Mouse (Mus musculus) lung, embryonic 14.5 days (tissue): ENCODE measurements at regions not wholly inside any gene's neighbourhood (a gene's known extent, or its start where the extent isn't known, plus 50 kb on each side); places are given as distances from the start of the nearest gene placed in this dataset.

Experiments
- ATAC-seq: fragments of 200-750 bp; cut with Nextera tagmentation; 2 replicates; pipeline ENCODE4 v1.8.0; 2017; ENCODE audit warnings: mild to moderate bottlenecking, moderate TSS enrichment, moderate library complexity; ENCODE audit not compliant: insufficient read depth
- DNase-seq: peaks from one replicate; pipeline ENCODE4 v3.0.0-alpha.2; 2015
- H3K27ac ChIP-seq: fragments of 300-500 bp; sonication (generic); 2 replicates; pipeline ENCODE4 v1.5.1; 2014; ENCODE audit warnings: low read depth, mild to moderate bottlenecking, moderate library complexity
- H3K27me3 ChIP-seq: fragments of 300-500 bp; sonication (generic); 2 replicates; pipeline ENCODE4 v1.6.1; 2014; ENCODE audit warnings: low read length, control low read depth; ENCODE audit not compliant: insufficient read depth
- H3K36me3 ChIP-seq: fragments of 300-500 bp; sonication (generic); 2 replicates; pipeline ENCODE4 v1.6.1; 2014; ENCODE audit warnings: control low read depth; ENCODE audit not compliant: insufficient read depth
- H3K4me1 ChIP-seq: fragments of 300-500 bp; sonication (generic); 2 replicates; pipeline ENCODE4 v1.6.1; 2014; ENCODE audit warnings: antibody characterized with exemption, control low read depth; ENCODE audit not compliant: insufficient read depth
- H3K4me2 ChIP-seq: fragments of 300-500 bp; sonication (generic); 2 replicates; pipeline ENCODE4 v1.6.1; 2014; ENCODE audit warnings: mild to moderate bottlenecking
- H3K4me3 ChIP-seq: fragments of 300-500 bp; sonication (generic); 2 replicates; pipeline ENCODE4 v1.5.1; 2014; ENCODE audit warnings: low read depth, low read length
- H3K9ac ChIP-seq: fragments of 300-500 bp; sonication (generic); 2 replicates; pipeline ENCODE4 v1.6.1; 2014
- H3K9me3 ChIP-seq: fragments of 300-500 bp; sonication (generic); 2 replicates; pipeline ENCODE4 v1.6.1; 2016; ENCODE audit warnings: low read depth, low read length, control low read depth
- CTCF ChIP-seq: IDR thresholded peaks from 2 replicates; pipeline ENCODE4 v1.5.1; 2016; ENCODE audit warnings: antibody characterized with exemption, low read depth
- WGBS: fragments of 180-500 bp; shearing (Covaris S2); extraction: QIAGEN DNeasy Blood & Tissue Kit; methylation state at CpG from one replicate; pipeline ENCODE4 v1.1.7; 2014; 5-methylcytosine and 5-hydroxymethylcytosine counted together

GRCm38 (mm10) chr7:143951172-143951571 is 50.6 kb upstream of the Shank2 start:
- peak; percentile 43 for DNase-seq
- H3K4me2 ChIP-seq = no peak overlapping the region
- H3K36me3 ChIP-seq = no peaks in the 10 kb centered on the region
- H3K9ac ChIP-seq = no peak overlapping the region
- no peak; the same call in 1 of the 2 replicates for ATAC-seq
- no peak overlapping the region for H3K4me3 ChIP-seq
- H3K27me3 ChIP-seq = no peaks in the 10 kb centered on the region
- H3K4me1 ChIP-seq = no peaks in the 10 kb centered on the region; the same call in 1 of the 2 replicates
- H3K9me3 ChIP-seq = no peaks in the 10 kb centered on the region
- WGBS = 13% methylated on average over 2 of the region's 2 CpGs
- no peak overlapping the region for H3K27ac ChIP-seq
- peak; percentile 61 for TF ChIP-seq CTCF
